Mouse (Mus musculus): ENCODE measurements around the gene Ctcf. TPM values are rescaled to one million over a fixed set of nuclear protein-coding genes. Genes with fewer than 3 reads are reported as not detected.

Ctcf gene
- polyA plus RNA-seq, 1 experiment: 69.7 TPM

- TF ChIP-seq CTCF (IDR thresholded peaks at IDR 0.05; ENCODE audit: borderline replicate concordance, insufficient read depth, low read length) (no peak), POLR2A (IDR thresholded peaks at IDR 0.05; ENCODE audit: low read depth, low read length) (no peak)
- no peak overlapping the region for H3K4me3 ChIP-seq (ENCODE audit: insufficient read depth, low read length)
- peaks cover 16% of the 10 kb centered on the region for H3K4me1 ChIP-seq (ENCODE audit: control insufficient read depth, insufficient read depth, low read length)
- peak overlapping the region; percentile 83 for H3K27ac ChIP-seq (ENCODE audit: insufficient read depth, low read length)
These were observed 3.5 kb downstream of the Ctcf start for GRCm38 (mm10) chr8:105639835-105640234.

- Histone ChIP-seq H3K4me1 (ENCODE audit: control insufficient read depth, insufficient read depth, low read length) (peaks cover 12% of the 10 kb centered on the region), H3K4me3 (ENCODE audit: insufficient read depth, low read length) (no peak overlapping the region), H3K27ac (ENCODE audit: insufficient read depth, low read length) (no peak overlapping the region)
- TF ChIP-seq CTCF (IDR thresholded peaks at IDR 0.05; ENCODE audit: borderline replicate concordance, insufficient read depth, low read length) (no peak), POLR2A (IDR thresholded peaks at IDR 0.05; ENCODE audit: low read depth, low read length) (no peak)
These were observed 4.1 kb downstream of the Ctcf start for GRCm38 (mm10) chr8:105640511-105640910.

- H3K4me1 ChIP-seq (ENCODE audit: control insufficient read depth, insufficient read depth, low read length): 0 out of 2 replicates have a peak, but pooled peaks cover under 1% of the 10 kb centered on the region
- H3K4me3 ChIP-seq (ENCODE audit: insufficient read depth, low read length): no peak overlapping the region
- no peak overlapping the region for H3K27ac ChIP-seq (ENCODE audit: insufficient read depth, low read length)
- TF ChIP-seq CTCF (IDR thresholded peaks at IDR 0.05; ENCODE audit: borderline replicate concordance, insufficient read depth, low read length) (no peak), POLR2A (IDR thresholded peaks at IDR 0.05; ENCODE audit: low read depth, low read length) (no peak)
These were observed 8.8 kb downstream of the Ctcf start for GRCm38 (mm10) chr8:105645205-105645604.

- Histone ChIP-seq H3K4me1 (ENCODE audit: control insufficient read depth, insufficient read depth, low read length) (no peaks in the 10 kb centered on the region), H3K27ac (ENCODE audit: insufficient read depth, low read length) (no peak overlapping the region), H3K4me3 (ENCODE audit: insufficient read depth, low read length) (no peak overlapping the region)
- no peak for TF ChIP-seq CTCF (IDR thresholded peaks at IDR 0.05; ENCODE audit: borderline replicate concordance, insufficient read depth, low read length)
These were observed 12.6 kb downstream of the Ctcf start for GRCm38 (mm10) chr8:105648929-105649328.

- Histone ChIP-seq H3K27ac (ENCODE audit: insufficient read depth, low read length) (no peak overlapping the region), H3K4me3 (ENCODE audit: insufficient read depth, low read length) (no peak overlapping the region), H3K4me1 (ENCODE audit: control insufficient read depth, insufficient read depth, low read length) (no peaks in the 10 kb centered on the region)
- TF ChIP-seq CTCF (IDR thresholded peaks at IDR 0.05; ENCODE audit: borderline replicate concordance, insufficient read depth, low read length): no peak
- no peak for TF ChIP-seq POLR2A (IDR thresholded peaks at IDR 0.05; ENCODE audit: low read depth, low read length)
These were observed 21.3 kb downstream of the Ctcf start for GRCm38 (mm10) chr8:105657641-105658040.

- TF ChIP-seq CTCF (IDR thresholded peaks at IDR 0.05; ENCODE audit: borderline replicate concordance, insufficient read depth, low read length) (no peak), POLR2A (IDR thresholded peaks at IDR 0.05; ENCODE audit: low read depth, low read length) (no peak)
- Histone ChIP-seq H3K4me1 (ENCODE audit: control insufficient read depth, insufficient read depth, low read length) (no peaks in the 10 kb centered on the region), H3K27ac (ENCODE audit: insufficient read depth, low read length) (no peak overlapping the region), H3K4me3 (ENCODE audit: insufficient read depth, low read length) (no peak overlapping the region)
These were observed 24.8 kb downstream of the Ctcf start for GRCm38 (mm10) chr8:105661167-105661566.

- Histone ChIP-seq H3K27ac (ENCODE audit: insufficient read depth, low read length) (no peak overlapping the region), H3K4me3 (ENCODE audit: insufficient read depth, low read length) (no peak overlapping the region)
- TF ChIP-seq CTCF (IDR thresholded peaks at IDR 0.05; ENCODE audit: borderline replicate concordance, insufficient read depth, low read length): no peak
- no peak for TF ChIP-seq POLR2A (IDR thresholded peaks at IDR 0.05; ENCODE audit: low read depth, low read length)
These were observed 41.5 kb downstream of the Ctcf start for GRCm38 (mm10) chr8:105677891-105678290.

GRCm38 (mm10) chr8:105685325-105685724 lies 49.0 kb downstream of the Ctcf start:
- Histone ChIP-seq H3K4me3 (ENCODE audit: insufficient read depth, low read length) (no peak overlapping the region), H3K27ac (ENCODE audit: insufficient read depth, low read length) (no peak overlapping the region), H3K4me1 (ENCODE audit: control insufficient read depth, insufficient read depth, low read length) (no peaks in the 10 kb centered on the region)
- TF ChIP-seq POLR2A (IDR thresholded peaks at IDR 0.05; ENCODE audit: low read depth, low read length): no peak
- no peak for TF ChIP-seq CTCF (IDR thresholded peaks at IDR 0.05; ENCODE audit: borderline replicate concordance, insufficient read depth, low read length)

More at GRCm38 (mm10) chr8:105677891-105678290, 41.5 kb downstream of the Ctcf start:
- H3K4me1 ChIP-seq (ENCODE audit: control insufficient read depth, insufficient read depth, low read length): no peaks in the 10 kb centered on the region

- H3K27ac ChIP-seq (ENCODE audit: insufficient read depth, low read length): no peak within 1 kb of the TSS
- no peaks in the 10 kb centered on the region for H3K4me1 ChIP-seq (ENCODE audit: control insufficient read depth, insufficient read depth, low read length)
- no peak within 1 kb of the TSS for H3K4me3 ChIP-seq (ENCODE audit: insufficient read depth, low read length)
- peak; percentile 67 for TF ChIP-seq CTCF (IDR thresholded peaks at IDR 0.05; ENCODE audit: borderline replicate concordance, insufficient read depth, low read length)
- no peak for TF ChIP-seq POLR2A (IDR thresholded peaks at IDR 0.05; ENCODE audit: low read depth, low read length)
These were observed 49.5 kb downstream of the Ctcf start, which contains the start of gene Carmil2 for GRCm38 (mm10) chr8:105685796-105686308. Gene Carmil2 (plus strand): TSS chr8:105686274.

GRCm38 (mm10) chr8:105686551-105686950 lies 50.2 kb downstream of the Ctcf start:
- Histone ChIP-seq H3K27ac (ENCODE audit: insufficient read depth, low read length) (no peak overlapping the region), H3K4me3 (ENCODE audit: insufficient read depth, low read length) (no peak overlapping the region), H3K4me1 (ENCODE audit: control insufficient read depth, insufficient read depth, low read length) (no peaks in the 10 kb centered on the region)
- TF ChIP-seq CTCF (IDR thresholded peaks at IDR 0.05; ENCODE audit: borderline replicate concordance, insufficient read depth, low read length): no peak
- no peak for TF ChIP-seq POLR2A (IDR thresholded peaks at IDR 0.05; ENCODE audit: low read depth, low read length)
